Mouse (Mus musculus) C2C12 (cell line): ENCODE measurements around the gene Zfp36.

Experiments used
- CTCF ChIP-seq: IDR thresholded peaks from one replicate; pipeline ENCODE4 v1.5.1; 2011; ENCODE audit not compliant: control insufficient read depth, insufficient read depth, insufficient read length
- MAX ChIP-seq: IDR thresholded peaks from one replicate; pipeline ENCODE4 v1.6.1; 2011; ENCODE audit warnings: mild to moderate bottlenecking, control low read depth
- USF1 ChIP-seq: IDR thresholded peaks from one replicate; pipeline ENCODE4 v1.6.1; 2011; ENCODE audit warnings: low read depth, mild to moderate bottlenecking, control low read depth, moderate library complexity

DNA sequence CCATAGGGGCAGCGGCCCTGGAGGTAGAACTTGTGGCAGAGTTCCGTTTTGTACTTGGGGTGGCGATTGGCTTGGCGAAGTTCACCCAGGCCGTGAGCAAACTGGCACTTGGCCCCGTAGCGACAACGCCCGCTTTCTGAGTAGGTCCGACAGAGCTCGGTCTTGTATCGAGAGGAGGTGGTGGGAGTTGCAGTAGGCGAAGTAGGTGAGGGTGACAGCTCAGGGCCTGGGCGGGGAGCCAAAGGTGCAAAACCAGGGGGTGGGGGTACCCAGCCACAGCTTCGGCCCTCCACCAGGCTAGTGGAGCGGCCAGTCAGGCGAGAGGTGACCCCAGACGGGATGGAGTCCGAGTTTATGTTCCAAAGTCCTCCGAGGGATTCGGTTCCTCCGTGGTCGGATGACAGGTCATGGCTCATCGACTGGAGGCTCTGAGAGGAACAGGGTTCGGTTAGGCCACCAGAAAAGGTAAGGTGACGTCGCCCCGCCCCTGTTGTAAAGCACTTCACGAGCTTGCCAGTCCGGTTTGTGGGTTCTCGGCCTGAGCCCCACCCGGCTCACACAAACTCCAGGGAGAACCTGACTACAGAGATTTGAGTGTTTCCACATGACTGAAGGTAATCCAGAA, 1.9 kb downstream of the Zfp36 start:
- TF ChIP-seq CTCF (no peak), MAX (no peak), USF1 (no peak)
